Mouse (Mus musculus): ENCODE results near the gene Acacb. TPM values are rescaled to one million over a fixed set of nuclear protein-coding genes. Genes with fewer than 3 reads are reported as not detected.
A peak's percentile ranks its signal among the peaks of the same experiment; 100 is the strongest.

Acacb gene
- polyA plus RNA-seq, 1 experiment from 2014 or later = 12.1 TPM

DNA sequence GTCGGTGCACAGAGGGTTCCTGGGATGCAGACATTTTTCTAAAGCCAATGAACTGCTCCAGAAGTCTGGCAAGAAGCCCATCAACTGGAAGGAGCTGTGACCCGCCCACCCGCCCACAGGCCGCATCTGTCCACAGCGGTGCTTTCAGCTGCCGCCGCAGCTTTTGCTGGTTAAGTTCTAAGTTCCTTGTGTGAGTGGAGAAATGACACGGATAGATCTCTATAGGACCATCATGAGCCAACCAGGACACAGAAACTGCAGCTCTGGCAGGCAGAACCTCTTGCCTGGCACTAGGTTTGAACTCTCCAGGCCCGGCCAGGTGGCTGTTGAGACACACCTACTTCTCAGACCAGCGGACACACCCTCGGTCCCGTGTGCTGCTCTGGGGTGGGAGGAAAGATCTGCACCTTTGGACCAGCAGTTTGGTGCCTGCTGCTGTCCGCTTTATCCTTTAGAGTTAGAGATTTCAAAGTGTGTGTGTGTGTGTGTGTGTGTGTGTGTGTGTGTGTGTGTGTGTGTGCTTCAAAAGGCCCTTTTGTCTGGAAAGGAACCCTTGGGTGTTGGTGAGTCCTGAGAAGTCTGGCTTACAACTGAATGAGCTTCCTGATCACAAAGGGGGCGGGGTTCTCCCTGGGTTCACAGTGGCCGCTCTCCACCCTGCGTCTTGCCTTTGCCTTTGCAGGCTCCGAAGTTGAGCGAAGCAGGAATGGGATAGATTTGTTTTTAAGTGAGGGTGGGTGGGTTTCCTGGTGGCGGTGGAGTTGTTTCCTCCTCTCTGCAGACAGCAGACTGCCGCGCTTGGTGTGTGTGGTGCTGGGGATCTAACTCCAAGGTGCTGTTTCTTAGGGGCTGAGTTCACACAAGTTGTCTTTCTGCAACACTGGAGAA, 7.8 kb upstream of the Acacb start:
- no peak for ATAC-seq (ENCODE audit: insufficient number of reproducible peaks, insufficient read depth, low FRiP score, low read depth)
- H3K27ac ChIP-seq (replicated peaks in 1 of 2; ENCODE audit: control insufficient read depth in 1 of 2, insufficient read depth in 1 of 2, low read depth in 2 of 2, low read length in 2 of 2) = peak overlapping the region; percentile 86 to 91
- no peaks in the 10 kb centered on the region for H3K9me3 ChIP-seq (ENCODE audit: control insufficient read depth, low read length)
- peaks cover 21% of the 10 kb centered on the region for H3K36me3 ChIP-seq (ENCODE audit: control insufficient read depth, insufficient read depth, low read length)
- no peak overlapping the region for H3K4me3 ChIP-seq (ENCODE audit: control insufficient read depth in 1 of 2, insufficient read depth in 1 of 2, low read depth in 1 of 2, low read length in 2 of 2)
- WGBS = 58% methylated on average over 21 of the region's 21 CpGs
- H3K4me2 ChIP-seq (ENCODE audit: low read length) = peak overlapping the region; percentile 45
- no peaks in the 10 kb centered on the region for H3K27me3 ChIP-seq (ENCODE audit: control insufficient read depth, insufficient read depth, low read length)
- peaks cover 35 to 52% of the 10 kb centered on the region in 2 experiments for H3K4me1 ChIP-seq (ENCODE audit: control insufficient read depth in 2 of 2, insufficient read depth in 2 of 2, low read length in 2 of 2)
- peak overlapping the region; percentile 38; the same call in 1 of the 2 replicates for H3K9ac ChIP-seq (ENCODE audit: low read length)

DNA sequence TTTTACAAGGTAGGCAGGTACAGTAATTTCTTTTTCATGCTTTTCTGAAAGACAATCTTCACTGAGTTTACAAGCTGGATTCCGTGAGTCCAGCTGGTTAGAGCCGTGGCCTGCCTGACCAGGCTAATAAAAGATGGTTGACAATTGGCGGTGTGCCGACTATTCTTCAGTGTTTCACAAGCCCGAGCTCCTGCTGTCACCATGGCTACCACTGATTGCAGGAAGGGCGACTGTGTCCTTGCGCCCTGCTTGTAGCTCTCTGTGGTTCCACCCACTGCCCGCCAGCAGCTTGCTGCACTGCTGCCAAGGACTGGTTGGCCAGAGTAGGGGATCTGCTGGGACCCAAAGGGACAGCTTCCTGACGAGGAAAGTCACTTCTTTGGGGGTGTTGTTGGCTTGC, 7.2 kb upstream of the Acacb start:
- peaks cover 20% of the 10 kb centered on the region for H3K36me3 ChIP-seq (ENCODE audit: control insufficient read depth, insufficient read depth, low read length)
- no peak overlapping the region for H3K4me3 ChIP-seq (ENCODE audit: control insufficient read depth in 1 of 2, insufficient read depth in 1 of 2, low read depth in 1 of 2, low read length in 2 of 2)
- H3K27me3 ChIP-seq (ENCODE audit: control insufficient read depth, insufficient read depth, low read length) = no peaks in the 10 kb centered on the region
- peak overlapping the region; percentile 45 for H3K4me2 ChIP-seq (ENCODE audit: low read length)
- peak overlapping the region; percentile 86 to 91 for H3K27ac ChIP-seq (replicated peaks in 1 of 2; ENCODE audit: control insufficient read depth in 1 of 2, insufficient read depth in 1 of 2, low read depth in 2 of 2, low read length in 2 of 2)
- ATAC-seq (ENCODE audit: insufficient number of reproducible peaks, insufficient read depth, low FRiP score, low read depth) = peak; percentile 87
- peaks cover 30 to 50% of the 10 kb centered on the region in 2 experiments for H3K4me1 ChIP-seq (ENCODE audit: control insufficient read depth in 2 of 2, insufficient read depth in 2 of 2, low read length in 2 of 2)
- H3K9me3 ChIP-seq (ENCODE audit: control insufficient read depth, low read length) = no peaks in the 10 kb centered on the region
- H3K9ac ChIP-seq (ENCODE audit: low read length) = peak overlapping the region; percentile 38
- WGBS = 18% methylated on average over 9 of the region's 9 CpGs

DNA sequence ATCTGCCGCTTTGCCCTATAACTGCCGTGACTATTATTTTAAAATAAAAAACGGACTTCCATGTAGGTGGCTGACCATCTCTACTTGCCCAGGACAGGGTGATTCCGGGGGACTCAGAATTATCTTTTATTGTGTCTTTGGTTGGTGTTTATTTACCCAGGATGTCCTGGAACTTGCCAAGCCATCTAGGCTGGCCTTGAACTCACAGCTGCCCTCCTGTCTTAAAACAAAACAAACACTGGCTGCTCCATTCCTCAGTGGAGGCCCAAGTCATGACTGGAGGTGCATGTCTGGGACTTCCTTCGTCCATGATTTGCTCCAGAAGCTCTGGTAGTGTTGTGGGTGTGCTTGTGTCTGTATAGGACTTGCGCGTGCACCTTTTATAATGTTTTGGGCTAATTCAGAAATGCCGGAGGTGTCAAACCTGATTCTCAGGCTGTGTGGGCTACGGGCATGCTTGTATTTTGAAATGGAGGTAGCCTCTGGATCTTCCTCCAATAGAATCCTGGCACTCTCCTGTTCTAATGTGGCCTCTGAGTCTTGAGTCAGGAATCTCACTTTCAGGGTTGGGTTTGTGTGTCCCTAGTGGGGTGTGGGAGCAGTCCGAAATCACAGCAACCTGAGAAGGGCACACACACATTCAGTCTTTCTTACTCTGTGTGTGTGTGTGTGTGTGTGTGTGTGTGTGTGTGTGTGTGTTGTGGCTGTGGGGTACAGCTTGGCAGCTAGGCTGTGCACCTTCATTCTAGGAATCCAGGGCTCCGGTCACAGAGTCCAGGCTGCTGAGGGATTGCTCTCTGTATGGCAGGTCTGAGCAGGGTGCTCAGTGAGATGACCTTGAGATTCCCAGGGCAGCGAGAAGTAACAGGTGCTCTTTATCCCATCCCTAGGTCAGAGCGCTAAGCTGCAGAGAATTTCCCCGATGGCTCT, 973 bp downstream of the Acacb start:
- WGBS = 41% methylated on average over 14 of the region's 14 CpGs
- H3K27me3 ChIP-seq (ENCODE audit: control insufficient read depth, insufficient read depth, low read length) = no peaks in the 10 kb centered on the region
- peak overlapping the region; percentile 84 for H3K9ac ChIP-seq (ENCODE audit: low read length)
- peak overlapping the region; percentile 66 for H3K4me2 ChIP-seq (ENCODE audit: low read length)
- no peaks in the 10 kb centered on the region for H3K36me3 ChIP-seq (ENCODE audit: control insufficient read depth, insufficient read depth, low read length)
- H3K4me1 ChIP-seq (ENCODE audit: control insufficient read depth in 2 of 2, insufficient read depth in 2 of 2, low read length in 2 of 2) = peaks cover 21 to 26% of the 10 kb centered on the region in 2 experiments
- 0 out of 2 replicates have a peak, but pooled peaks cover 6% of the 10 kb centered on the region for H3K9me3 ChIP-seq (ENCODE audit: control insufficient read depth, low read length)
- H3K4me3 ChIP-seq (ENCODE audit: control insufficient read depth in 1 of 2, insufficient read depth in 1 of 2, low read depth in 1 of 2, low read length in 2 of 2) = peak overlapping the region; percentile 43 to 48
- ATAC-seq (ENCODE audit: insufficient number of reproducible peaks, insufficient read depth, low FRiP score, low read depth) = peak; percentile 20; the same call in 1 of the 2 replicates
- peak overlapping the region; percentile 95 to 99 for H3K27ac ChIP-seq (replicated peaks in 1 of 2; ENCODE audit: control insufficient read depth in 1 of 2, insufficient read depth in 1 of 2, low read depth in 2 of 2, low read length in 2 of 2)

DNA sequence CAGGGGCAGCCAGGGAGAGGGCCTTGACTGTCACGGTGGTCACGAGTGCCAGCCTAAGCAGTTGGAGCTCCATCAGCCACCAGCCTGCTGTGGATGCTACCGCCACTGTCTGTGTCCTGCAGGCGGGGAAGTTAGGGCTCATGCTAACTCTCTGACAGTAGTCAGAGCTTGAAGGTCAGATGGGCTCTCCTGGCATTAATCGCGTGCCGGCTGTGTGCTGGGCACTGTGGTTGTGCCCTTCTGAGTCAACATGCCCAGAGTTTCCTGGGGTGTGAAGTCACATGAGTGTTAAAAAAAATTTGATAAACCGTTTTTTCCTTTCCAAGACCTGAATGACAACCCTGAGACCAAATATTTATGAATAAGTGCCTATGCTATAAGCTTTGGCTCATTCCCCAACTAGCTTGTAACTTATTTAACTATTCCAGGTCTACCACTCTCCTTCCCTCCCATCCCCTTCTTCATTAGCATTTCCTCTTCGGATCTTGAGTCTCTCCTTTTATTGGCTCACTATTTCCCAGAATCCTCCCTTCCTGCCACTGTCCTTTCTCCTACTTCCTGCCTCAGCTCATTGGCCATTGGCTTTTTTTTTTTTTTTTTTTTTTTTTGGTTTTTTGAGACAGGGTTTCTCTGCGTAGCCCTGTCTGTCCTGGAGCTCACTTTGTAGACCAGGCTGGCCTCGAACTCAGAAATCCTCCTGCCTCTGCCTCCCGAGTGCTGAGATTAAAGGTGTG, 6.2 kb downstream of the Acacb start:
- no peak overlapping the region for H3K4me2 ChIP-seq (ENCODE audit: low read length)
- peaks cover 20 to 25% of the 10 kb centered on the region in 2 experiments for H3K4me1 ChIP-seq (ENCODE audit: control insufficient read depth in 2 of 2, insufficient read depth in 2 of 2, low read length in 2 of 2)
- H3K9me3 ChIP-seq (ENCODE audit: control insufficient read depth, low read length) = 0 out of 2 replicates have a peak, but pooled peaks cover 6% of the 10 kb centered on the region
- no peak overlapping the region for H3K9ac ChIP-seq (ENCODE audit: low read length)
- no peaks in the 10 kb centered on the region for H3K36me3 ChIP-seq (ENCODE audit: control insufficient read depth, insufficient read depth, low read length)
- no peaks in the 10 kb centered on the region for H3K27me3 ChIP-seq (ENCODE audit: control insufficient read depth, insufficient read depth, low read length)
- H3K4me3 ChIP-seq (ENCODE audit: control insufficient read depth in 1 of 2, insufficient read depth in 1 of 2, low read depth in 1 of 2, low read length in 2 of 2) = no peak overlapping the region
- 82% methylated on average over 12 of the region's 12 CpGs for WGBS
- H3K27ac ChIP-seq (replicated peaks in 1 of 2; ENCODE audit: control insufficient read depth in 1 of 2, insufficient read depth in 1 of 2, low read depth in 2 of 2, low read length in 2 of 2) = peak overlapping the region in 1 of 2 experiments; percentile 33; a peak in 2 of 4 replicates
- ATAC-seq (ENCODE audit: insufficient number of reproducible peaks, insufficient read depth, low FRiP score, low read depth) = no peak

DNA sequence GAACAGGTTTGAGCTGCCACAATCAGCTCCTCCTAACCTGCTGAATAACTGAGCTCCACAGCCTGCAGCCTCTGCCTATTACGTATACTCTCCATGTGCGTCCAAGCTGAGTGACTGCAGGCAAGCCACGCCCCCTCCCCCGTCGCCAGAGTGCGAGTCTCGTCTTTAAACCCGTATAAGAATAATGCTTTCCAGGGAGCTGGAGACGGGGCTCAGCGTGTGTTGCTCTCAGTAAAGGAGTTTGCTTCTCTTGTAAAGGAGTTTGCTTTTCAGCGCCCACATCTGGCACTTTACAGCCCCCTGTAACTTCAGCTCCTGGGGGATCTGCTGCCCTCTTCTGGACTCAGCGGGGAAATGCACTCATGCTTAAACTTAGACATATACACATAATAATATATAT, 7.2 kb downstream of the Acacb start:
- Histone ChIP-seq H3K9me3 (ENCODE audit: control insufficient read depth, low read length) (0 out of 2 replicates have a peak, but pooled peaks cover 3% of the 10 kb centered on the region), H3K4me2 (ENCODE audit: low read length) (peak overlapping the region; percentile 38), H3K4me1 (ENCODE audit: control insufficient read depth in 2 of 2, insufficient read depth in 2 of 2, low read length in 2 of 2) (peaks cover 20 to 25% of the 10 kb centered on the region in 2 experiments), H3K4me3 (ENCODE audit: control insufficient read depth in 1 of 2, insufficient read depth in 1 of 2, low read depth in 1 of 2, low read length in 2 of 2) (peak overlapping the region in 1 of 2 experiments; percentile 9; a peak in 1 of 4 replicates), H3K36me3 (ENCODE audit: control insufficient read depth, insufficient read depth, low read length) (no peaks in the 10 kb centered on the region), H3K9ac (ENCODE audit: low read length) (no peak overlapping the region), H3K27me3 (ENCODE audit: control insufficient read depth, insufficient read depth, low read length) (no peaks in the 10 kb centered on the region), H3K27ac (replicated peaks in 1 of 2; ENCODE audit: control insufficient read depth in 1 of 2, insufficient read depth in 1 of 2, low read depth in 2 of 2, low read length in 2 of 2) (no peak overlapping the region)
- 9% methylated on average over 12 of the region's 12 CpGs for WGBS
- ATAC-seq (ENCODE audit: insufficient number of reproducible peaks, insufficient read depth, low FRiP score, low read depth) = no peak

DNA sequence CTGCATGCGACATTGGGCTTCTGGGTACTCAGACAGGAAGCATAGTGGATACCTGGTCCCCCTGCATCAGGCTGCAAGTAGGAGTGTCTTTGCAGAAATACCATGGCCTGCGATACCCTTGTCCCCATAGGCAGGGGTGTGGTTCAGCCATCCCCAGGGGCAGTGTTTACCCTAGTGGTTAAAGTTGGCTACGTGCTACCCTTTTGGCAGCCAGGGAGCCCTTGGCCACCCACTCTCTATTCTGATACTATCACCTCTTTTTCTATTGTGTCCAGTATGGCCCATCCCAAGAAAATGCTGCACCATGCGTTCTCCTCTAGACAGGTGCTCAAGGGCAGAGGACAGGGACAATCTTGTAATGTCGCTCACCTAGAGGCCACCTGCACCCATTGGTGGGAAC, 8.4 kb downstream of the Acacb start:
- peaks cover 20 to 22% of the 10 kb centered on the region in 2 experiments for H3K4me1 ChIP-seq (ENCODE audit: control insufficient read depth in 2 of 2, insufficient read depth in 2 of 2, low read length in 2 of 2)
- H3K9me3 ChIP-seq (ENCODE audit: control insufficient read depth, low read length) = no peaks in the 10 kb centered on the region
- ATAC-seq (ENCODE audit: insufficient number of reproducible peaks, insufficient read depth, low FRiP score, low read depth) = 0 out of 2 replicates have a peak, but pooled peaks have one; percentile 7
- no peak overlapping the region for H3K4me2 ChIP-seq (ENCODE audit: low read length)
- no peak overlapping the region for H3K9ac ChIP-seq (ENCODE audit: low read length)
- H3K27ac ChIP-seq (replicated peaks in 1 of 2; ENCODE audit: control insufficient read depth in 1 of 2, insufficient read depth in 1 of 2, low read depth in 2 of 2, low read length in 2 of 2) = no peak overlapping the region
- 85% methylated on average over 5 of the region's 5 CpGs for WGBS
- H3K36me3 ChIP-seq (ENCODE audit: control insufficient read depth, insufficient read depth, low read length) = no peaks in the 10 kb centered on the region
- H3K27me3 ChIP-seq (ENCODE audit: control insufficient read depth, insufficient read depth, low read length) = no peaks in the 10 kb centered on the region
- H3K4me3 ChIP-seq (ENCODE audit: control insufficient read depth in 1 of 2, insufficient read depth in 1 of 2, low read depth in 1 of 2, low read length in 2 of 2) = no peak overlapping the region
